Mouse (Mus musculus): Measurements from ENCODE around the gene Gm8369. TPM values are rescaled to one million over a fixed set of nuclear protein-coding genes. Genes with fewer than 3 reads are reported as not detected.
"Not testable (repeated sequence)": the region's sequence is repeated elsewhere in the genome, so short reads cannot be mapped to it uniquely, and the experiment has no call there.

Gene Gm8369
- total and polyA plus RNA-seq, 3 experiments: 0.98 to 2.1 TPM; not detected in 1

- no peaks in the 10 kb centered on the region for H3K36me3 ChIP-seq (replicated peaks)
- H3K4me1 ChIP-seq (ENCODE audit: insufficient read depth, low read depth, low read length): peaks cover 4% of the 10 kb centered on the region; the same call in 1 of the 2 replicates
- ATAC-seq (ENCODE audit: extremely low read depth, insufficient number of reproducible peaks, low FRiP score, poor library complexity, severe bottlenecking) (no peak), DNase-seq (ENCODE audit: low spot score) (no peak)
- no peaks in the 10 kb centered on the region for H3K9me3 ChIP-seq (replicated peaks)
- H3K27me3 ChIP-seq (ENCODE audit: insufficient read depth, low read length): no peaks in the 10 kb centered on the region
- TF ChIP-seq POLR2AphosphoS5 (IDR thresholded peaks at IDR 0.05; ENCODE audit: insufficient replicate concordance, low read depth, low read length) (no peak), GATA1 (IDR thresholded peaks at IDR 0.05; ENCODE audit: borderline replicate concordance, low read length) (no peak), GATA2 (IDR thresholded peaks at IDR 0.05; ENCODE audit: borderline replicate concordance, low read depth, low read length) (no peak), TAL1 (conservative IDR thresholded peaks at IDR 0.05; ENCODE audit: low read depth, low read length) (no peak), CTCF (IDR thresholded peaks at IDR 0.05; ENCODE audit: low read depth, low read length) (no peak)
- no peak overlapping the region for H3K4me3 ChIP-seq (ENCODE audit: low read depth, low read length)
Measured at GRCm38 (mm10) chr19:11491406-11492189, 5.9 kb downstream of the Gm8369 start.

GRCm38 (mm10) chr19:11492671-11493070, 6.9 kb downstream of the Gm8369 start:
- DNase-seq (ENCODE audit: low spot score) (no peak), ATAC-seq (ENCODE audit: extremely low read depth, insufficient number of reproducible peaks, low FRiP score, poor library complexity, severe bottlenecking) (no peak)
- TF ChIP-seq POLR2AphosphoS5 (IDR thresholded peaks at IDR 0.05; ENCODE audit: insufficient replicate concordance, low read depth, low read length): no peak
- TF ChIP-seq GATA2 (IDR thresholded peaks at IDR 0.05; ENCODE audit: borderline replicate concordance, low read depth, low read length): no peak
- TF ChIP-seq TAL1 (conservative IDR thresholded peaks at IDR 0.05; ENCODE audit: low read depth, low read length): no peak
- no peak for TF ChIP-seq GATA1 (IDR thresholded peaks at IDR 0.05; ENCODE audit: borderline replicate concordance, low read length)
- TF ChIP-seq CTCF (IDR thresholded peaks at IDR 0.05; ENCODE audit: low read depth, low read length): no peak
- no peaks in the 10 kb centered on the region for H3K27me3 ChIP-seq (ENCODE audit: insufficient read depth, low read length)
- H3K36me3 ChIP-seq (replicated peaks): no peaks in the 10 kb centered on the region
- H3K4me1 ChIP-seq (ENCODE audit: insufficient read depth, low read depth, low read length): peaks cover 4% of the 10 kb centered on the region; the same call in 1 of the 2 replicates
- no peaks in the 10 kb centered on the region for H3K9me3 ChIP-seq (replicated peaks)
- H3K4me3 ChIP-seq (ENCODE audit: low read depth, low read length): no peak overlapping the region

- no peaks in the 10 kb centered on the region for H3K9me3 ChIP-seq (replicated peaks)
- no peak for ATAC-seq (ENCODE audit: extremely low read depth, insufficient number of reproducible peaks, low FRiP score, poor library complexity, severe bottlenecking)
- TF ChIP-seq TAL1 (conservative IDR thresholded peaks at IDR 0.05; ENCODE audit: low read depth, low read length) (no peak), POLR2AphosphoS5 (IDR thresholded peaks at IDR 0.05; ENCODE audit: insufficient replicate concordance, low read depth, low read length) (no peak), CTCF (IDR thresholded peaks at IDR 0.05; ENCODE audit: low read depth, low read length) (no peak), GATA1 (IDR thresholded peaks at IDR 0.05; ENCODE audit: borderline replicate concordance, low read length) (no peak), GATA2 (IDR thresholded peaks at IDR 0.05; ENCODE audit: borderline replicate concordance, low read depth, low read length) (no peak)
- DNase-seq (ENCODE audit: low spot score): no peak
- H3K27me3 ChIP-seq (ENCODE audit: insufficient read depth, low read length): no peaks in the 10 kb centered on the region
- peaks cover 4% of the 10 kb centered on the region; the same call in 1 of the 2 replicates for H3K4me1 ChIP-seq (ENCODE audit: insufficient read depth, low read depth, low read length)
- no peaks in the 10 kb centered on the region for H3K36me3 ChIP-seq (replicated peaks)
- no peak overlapping the region for H3K4me3 ChIP-seq (ENCODE audit: low read depth, low read length)
Measured at GRCm38 (mm10) chr19:11494519-11494918, 8.8 kb downstream of the Gm8369 start.

- no peak for DNase-seq (ENCODE audit: low spot score)
- TF ChIP-seq CTCF (IDR thresholded peaks at IDR 0.05; ENCODE audit: low read depth, low read length) (no peak), GATA1 (IDR thresholded peaks at IDR 0.05; ENCODE audit: borderline replicate concordance, low read length) (no peak), GATA2 (IDR thresholded peaks at IDR 0.05; ENCODE audit: borderline replicate concordance, low read depth, low read length) (no peak), POLR2AphosphoS5 (IDR thresholded peaks at IDR 0.05; ENCODE audit: insufficient replicate concordance, low read depth, low read length) (no peak), TAL1 (conservative IDR thresholded peaks at IDR 0.05; ENCODE audit: low read depth, low read length) (no peak)
- Histone ChIP-seq H3K9me3 (replicated peaks) (no peaks in the 10 kb centered on the region), H3K36me3 (replicated peaks) (no peaks in the 10 kb centered on the region), H3K27me3 (ENCODE audit: insufficient read depth, low read length) (no peaks in the 10 kb centered on the region), H3K4me1 (ENCODE audit: insufficient read depth, low read depth, low read length) (peaks cover 4% of the 10 kb centered on the region; the same call in 1 of the 2 replicates), H3K4me3 (ENCODE audit: low read depth, low read length) (no peak overlapping the region)
- ATAC-seq (ENCODE audit: extremely low read depth, insufficient number of reproducible peaks, low FRiP score, poor library complexity, severe bottlenecking): no peak
Measured at GRCm38 (mm10) chr19:11496361-11496760, 10.6 kb downstream of the Gm8369 start.

- DNase-seq (ENCODE audit: low spot score); H3K36me3 ChIP-seq (replicated peaks); H3K27me3 ChIP-seq (ENCODE audit: insufficient read depth, low read length); H3K9me3 ChIP-seq (replicated peaks); H3K4me1 ChIP-seq (ENCODE audit: insufficient read depth, low read depth, low read length); H3K4me3 ChIP-seq (ENCODE audit: low read depth, low read length); ATAC-seq (ENCODE audit: extremely low read depth, insufficient number of reproducible peaks, low FRiP score, poor library complexity, severe bottlenecking): not testable (repeated sequence)
Measured at GRCm38 (mm10) chr19:11497300-11497699, 11.6 kb downstream of the Gm8369 start.

GRCm38 (mm10) chr19:11500796-11501195, 15.1 kb downstream of the Gm8369 start:
- H3K4me1 ChIP-seq (ENCODE audit: insufficient read depth, low read depth, low read length): peaks cover 2% of the 10 kb centered on the region; the same call in 1 of the 2 replicates
- TF ChIP-seq GATA1 (IDR thresholded peaks at IDR 0.05; ENCODE audit: borderline replicate concordance, low read length) (no peak), GATA2 (IDR thresholded peaks at IDR 0.05; ENCODE audit: borderline replicate concordance, low read depth, low read length) (no peak), CTCF (IDR thresholded peaks at IDR 0.05; ENCODE audit: low read depth, low read length) (no peak), TAL1 (conservative IDR thresholded peaks at IDR 0.05; ENCODE audit: low read depth, low read length) (no peak), POLR2AphosphoS5 (IDR thresholded peaks at IDR 0.05; ENCODE audit: insufficient replicate concordance, low read depth, low read length) (no peak)
- no peak for ATAC-seq (ENCODE audit: extremely low read depth, insufficient number of reproducible peaks, low FRiP score, poor library complexity, severe bottlenecking)
- H3K27me3 ChIP-seq (ENCODE audit: insufficient read depth, low read length): 0 out of 2 replicates have a peak, but pooled peaks cover 2% of the 10 kb centered on the region
- no peak overlapping the region for H3K4me3 ChIP-seq (ENCODE audit: low read depth, low read length)
- H3K9me3 ChIP-seq (replicated peaks): no peaks in the 10 kb centered on the region
- no peaks in the 10 kb centered on the region for H3K36me3 ChIP-seq (replicated peaks)
- no peak for DNase-seq (ENCODE audit: low spot score)

Measured in G1E (cell line).